Mouse (Mus musculus): ENCODE measurements around the gene Lhx9. TPM values are rescaled to one million over a fixed set of nuclear protein-coding genes. Genes with fewer than 3 reads are reported as not detected.

The Lhx9 gene
- polyA plus RNA-seq, 1 experiment from 2014 or later: 15.9 TPM

Other genes starting within 250 kb of the Lhx9 start
- gene Nek7, start 228.4 kb downstream of the Lhx9 start, polyA plus RNA-seq (2015; fragmentation: Nextera tagmentation; extraction: Ambion mirVana): 11.0 and 18.8 TPM in 2 replicates
- gene 2310009B15Rik, start 8.3 kb upstream of the Lhx9 start, polyA plus RNA-seq (2015; fragmentation: Nextera tagmentation; extraction: Ambion mirVana): 30.7 and 38.8 TPM in 2 replicates
- 7.9 and 12.1 TPM in 2 replicates for gene Dennd1b, start 114.9 kb upstream of the Lhx9 start, polyA plus RNA-seq (2015; fragmentation: Nextera tagmentation; extraction: Ambion mirVana)